Mouse (Mus musculus): ENCODE results near the gene Gm20388. TPM values are rescaled to one million over a fixed set of nuclear protein-coding genes. Genes with fewer than 3 reads are reported as not detected.

The Gm20388 gene
- total RNA-seq, 2 experiments from 2014 or later, result 10.7 TPM; not detected in 1

DNA sequence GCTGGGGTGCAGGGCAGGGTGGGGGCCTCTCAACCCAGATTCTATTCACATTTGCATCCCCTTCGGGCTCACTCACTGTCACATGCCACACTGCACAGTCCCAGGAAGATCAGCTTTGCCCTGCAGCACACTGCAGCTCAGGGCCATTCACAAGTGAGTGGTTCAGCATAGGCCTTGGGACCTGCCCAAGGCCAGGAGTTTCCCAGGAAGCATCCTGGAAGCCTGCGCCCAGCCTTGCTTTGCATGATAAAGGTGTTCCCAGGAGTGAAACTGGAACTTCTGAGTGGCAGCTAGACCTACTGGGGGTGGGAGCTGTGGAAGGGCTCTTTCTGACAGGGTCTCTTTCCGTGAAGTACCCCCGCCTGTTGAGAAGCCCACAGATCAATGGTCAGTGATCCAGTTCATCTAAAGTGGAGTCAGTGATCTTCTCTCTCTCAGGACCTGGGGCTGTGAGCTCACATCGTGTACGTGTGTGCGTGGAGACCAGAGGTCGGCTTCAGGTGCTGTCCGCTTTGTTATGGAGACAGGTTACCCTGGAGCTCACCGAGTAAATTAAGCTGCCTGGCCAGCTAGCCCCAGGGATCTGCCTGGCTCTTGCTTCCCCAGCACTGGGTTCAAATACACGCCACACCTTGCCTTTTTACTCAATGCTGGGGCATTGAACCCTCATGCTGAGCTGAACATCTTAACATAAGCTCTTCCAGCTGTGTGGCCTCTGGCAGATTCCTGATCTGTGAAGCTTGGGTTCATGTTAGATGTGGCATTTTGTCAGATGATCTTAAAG, 2318.3 kb downstream of the Gm20388 start:
- no peak for DNase-seq (ENCODE audit: low spot score in 2 of 2)

- DNase-seq (ENCODE audit: low spot score in 2 of 2), result no peak
These were observed 2319.4 kb downstream of the Gm20388 start for GRCm38 (mm10) chr8:122229819-122230711.

DNA sequence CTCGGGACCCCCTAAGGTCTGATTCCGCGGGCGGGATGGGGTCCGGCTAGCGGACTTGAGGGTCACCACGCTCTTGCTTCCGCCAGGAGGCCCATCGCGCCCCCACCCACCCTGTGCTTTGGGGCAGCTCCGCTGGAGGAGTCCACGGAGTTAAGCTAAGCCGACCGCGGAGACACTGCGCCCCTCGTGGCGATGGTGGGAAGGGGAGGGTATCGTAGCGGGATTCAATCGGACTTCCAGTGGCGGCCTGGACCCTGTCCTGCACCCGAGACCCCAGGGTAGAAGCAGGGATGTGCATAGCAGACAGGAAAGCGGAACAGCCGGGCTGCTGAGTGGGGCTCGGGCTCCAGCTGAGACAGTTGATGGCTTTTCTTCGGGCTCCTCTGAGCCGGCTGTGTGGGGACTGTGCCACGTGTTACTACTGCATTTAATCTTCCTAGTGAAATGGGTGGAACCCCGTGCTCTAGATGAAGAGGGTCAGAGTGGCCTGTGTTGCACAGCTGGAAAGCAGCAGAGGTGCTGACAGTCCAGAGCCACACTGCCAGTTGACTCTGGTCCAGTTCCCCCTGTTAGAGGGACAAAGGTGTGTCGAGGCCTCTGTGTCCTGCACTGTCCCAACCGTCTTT, 2320.2 kb downstream of the Gm20388 start:
- peak; percentile 61 to 79 for DNase-seq (ENCODE audit: low spot score in 2 of 2)

DNA sequence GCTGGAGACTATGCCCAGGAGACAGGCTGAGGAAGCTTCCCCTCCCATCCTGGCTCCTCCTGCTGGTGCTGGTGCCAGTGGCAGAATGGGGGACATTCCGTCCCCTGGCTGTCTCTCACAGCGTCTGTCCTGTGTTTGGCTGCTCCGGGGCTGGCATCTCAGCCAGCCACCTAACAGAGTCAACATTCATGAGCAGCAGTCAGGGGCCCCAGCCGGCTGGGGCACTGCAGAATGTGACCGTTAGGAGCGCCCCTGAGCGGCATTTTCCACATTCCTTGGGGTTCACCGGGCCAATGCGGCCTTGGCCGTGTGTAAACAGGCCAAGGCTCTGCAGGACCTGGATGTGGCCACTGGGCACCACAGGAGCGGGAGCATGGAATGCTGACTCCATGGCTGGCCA, 2323.4 kb downstream of the Gm20388 start:
- peak in 1 of 2 experiments; percentile 65 for DNase-seq (ENCODE audit: low spot score in 2 of 2)

DNA sequence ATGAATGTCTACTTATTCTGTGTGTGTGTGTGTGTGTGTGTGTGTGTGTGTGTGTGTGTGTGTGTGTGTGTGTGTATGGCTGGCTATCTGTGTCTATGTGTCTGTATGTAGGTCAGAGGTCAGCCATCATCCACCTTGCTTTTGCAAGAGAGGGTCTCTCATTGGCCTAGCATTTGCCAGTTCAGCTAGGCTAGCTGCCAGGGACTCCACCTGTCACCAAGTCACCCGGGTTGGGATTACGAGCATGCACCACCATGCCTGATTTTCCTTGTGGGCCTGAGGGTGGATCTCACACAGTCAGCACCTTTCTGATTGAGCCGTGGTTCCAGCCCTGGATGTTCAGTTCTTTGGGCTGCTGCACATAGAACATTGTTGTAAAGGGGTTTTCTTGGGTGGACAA, 2325.9 kb downstream of the Gm20388 start:
- DNase-seq (ENCODE audit: low spot score in 2 of 2), result no peak

DNA sequence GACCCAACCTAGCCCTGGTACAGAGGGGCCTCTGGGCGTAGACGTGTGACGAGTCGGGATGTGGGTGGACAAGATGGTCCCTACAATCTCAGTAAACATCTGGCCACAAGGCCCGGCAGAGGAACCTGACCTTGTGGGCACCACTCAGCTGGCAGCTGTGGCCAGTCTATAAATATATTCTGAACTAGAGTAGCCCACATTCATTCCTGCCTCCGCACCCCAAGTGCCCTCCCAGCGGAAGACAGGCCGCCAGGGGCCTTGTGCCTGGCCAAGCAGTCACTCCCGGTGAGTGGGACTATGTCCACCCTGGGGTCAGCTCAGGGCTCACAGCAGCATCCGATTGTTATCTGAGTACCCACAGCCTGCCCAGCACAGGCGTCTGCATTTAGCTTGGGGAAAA, 2327.6 kb downstream of the Gm20388 start:
- DNase-seq (ENCODE audit: low spot score in 2 of 2), result no peak

- no peak for DNase-seq (ENCODE audit: low spot score in 2 of 2)
These were observed 2328.1 kb downstream of the Gm20388 start for GRCm38 (mm10) chr8:122238731-122239130.

GRCm38 (mm10) chr8:122240241-122241026, 2329.8 kb downstream of the Gm20388 start:
- DNase-seq (ENCODE audit: low spot score in 2 of 2), result no peak

DNA sequence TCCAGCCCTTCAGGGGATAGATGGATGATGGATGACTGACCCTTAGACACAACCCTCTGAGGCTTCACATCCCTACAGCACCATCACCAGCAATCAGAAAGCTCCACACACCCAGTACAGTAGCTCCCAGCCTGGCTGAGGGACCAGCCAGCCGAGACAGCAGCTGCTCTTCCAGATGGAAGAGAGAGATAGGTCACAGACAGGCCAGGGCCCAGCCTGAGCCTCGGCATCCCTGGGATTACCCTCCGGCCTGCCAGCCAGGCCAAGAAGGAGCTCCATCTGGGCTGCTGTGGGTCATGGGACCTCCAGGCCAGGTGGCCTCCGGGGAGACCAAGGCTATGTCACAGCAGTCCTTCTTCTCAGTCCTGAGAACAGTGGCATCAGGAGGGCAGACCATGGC, 2332.7 kb downstream of the Gm20388 start:
- DNase-seq (ENCODE audit: low spot score in 2 of 2), result no peak

GRCm38 (mm10) chr8:122245161-122245560, 2334.5 kb downstream of the Gm20388 start:
- no peak for DNase-seq (ENCODE audit: low spot score in 2 of 2)

- no peak for DNase-seq (ENCODE audit: low spot score in 2 of 2)
These were observed 2335.9 kb downstream of the Gm20388 start for GRCm38 (mm10) chr8:122246257-122247211.

DNA sequence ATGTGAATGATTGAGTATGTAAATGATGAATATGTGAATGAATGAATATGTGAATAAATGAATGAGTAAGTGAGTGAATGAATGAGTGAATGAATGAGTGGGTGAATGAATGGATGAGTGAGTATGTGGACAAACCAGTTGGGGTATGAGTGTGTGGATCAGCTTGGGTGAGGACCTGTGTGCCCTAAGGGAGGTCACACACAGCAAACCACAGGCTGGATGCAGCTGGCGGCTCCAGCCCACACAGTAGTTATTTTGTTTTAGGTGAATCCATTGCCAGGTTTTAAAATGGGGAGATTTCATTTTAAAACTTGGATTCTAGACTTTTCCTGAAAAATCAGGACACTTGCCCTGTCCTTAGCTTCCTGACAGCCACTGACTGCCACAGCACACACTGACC, 2341.1 kb downstream of the Gm20388 start:
- DNase-seq (ENCODE audit: low spot score in 2 of 2), result no peak

- DNase-seq (ENCODE audit: low spot score in 2 of 2), result no peak
These were observed 2341.7 kb downstream of the Gm20388 start for GRCm38 (mm10) chr8:122252366-122252765.

- peak in 1 of 2 experiments; percentile 83 for DNase-seq (ENCODE audit: low spot score in 2 of 2)
These were observed 2348.7 kb downstream of the Gm20388 start for GRCm38 (mm10) chr8:122259351-122259750.

DNA sequence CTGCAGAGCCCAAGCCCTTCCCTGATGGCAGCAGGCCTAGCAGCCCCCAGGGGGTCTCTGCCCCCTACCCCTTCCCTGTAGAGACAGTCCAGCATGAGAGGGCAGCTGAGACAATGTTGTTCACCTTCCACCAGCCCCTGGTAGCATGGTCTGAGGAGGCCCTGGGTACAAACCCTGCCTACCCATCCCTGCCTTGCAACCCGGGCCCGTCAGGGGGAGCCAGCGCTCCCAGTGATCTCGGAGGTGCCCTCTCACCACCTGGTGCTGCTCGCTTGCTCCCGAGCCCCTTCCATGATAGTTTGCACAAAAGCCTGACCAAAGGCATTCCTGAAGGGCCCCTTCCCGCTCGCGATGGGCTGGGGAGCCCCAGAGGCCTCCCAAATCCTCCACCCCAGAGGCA, 2350.1 kb downstream of the Gm20388 start:
- no peak for DNase-seq (ENCODE audit: low spot score in 2 of 2)

DNA sequence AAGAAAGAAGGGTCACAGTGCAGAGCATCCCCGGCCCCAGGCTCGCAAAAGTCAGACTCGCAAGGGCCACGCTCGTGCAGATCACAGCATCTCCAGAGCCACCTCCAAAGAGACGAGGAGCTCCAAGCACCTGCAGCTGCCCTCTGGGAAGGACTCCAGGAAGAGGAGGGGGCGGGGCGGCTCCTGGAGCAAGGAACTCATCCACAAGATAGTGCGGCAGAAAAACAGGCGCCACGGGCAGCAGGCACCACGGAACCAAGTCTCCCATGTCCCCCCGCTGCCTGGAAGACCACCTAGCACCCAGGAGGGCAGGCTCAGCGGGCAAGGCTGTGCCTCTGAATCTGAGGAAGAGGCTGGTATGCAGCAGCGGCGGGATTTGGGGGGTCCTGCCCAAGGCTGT, 2352.2 kb downstream of the Gm20388 start:
- no peak for DNase-seq (ENCODE audit: low spot score in 2 of 2)

DNA sequence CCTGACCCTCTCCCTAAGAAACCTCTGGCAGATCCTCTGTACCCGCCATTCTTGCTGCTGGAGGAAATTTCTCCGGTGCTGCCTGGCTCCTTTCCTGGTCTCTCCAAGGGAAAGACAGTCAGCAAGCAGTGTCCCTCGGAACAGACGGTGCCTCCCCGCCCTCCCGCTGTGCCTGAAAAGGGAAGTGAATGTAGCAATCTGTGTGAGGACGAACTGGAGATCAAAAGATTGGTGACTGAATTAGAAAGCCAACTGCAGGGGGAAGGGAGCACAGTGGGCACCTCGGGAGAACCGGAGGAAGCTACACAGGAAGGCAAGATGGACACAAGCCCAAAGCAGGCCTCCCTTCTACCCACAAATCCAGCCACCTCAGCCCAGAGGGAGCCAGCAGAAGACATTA, 2353.6 kb downstream of the Gm20388 start:
- DNase-seq (ENCODE audit: low spot score in 2 of 2), result peak; percentile 27 to 56

DNA sequence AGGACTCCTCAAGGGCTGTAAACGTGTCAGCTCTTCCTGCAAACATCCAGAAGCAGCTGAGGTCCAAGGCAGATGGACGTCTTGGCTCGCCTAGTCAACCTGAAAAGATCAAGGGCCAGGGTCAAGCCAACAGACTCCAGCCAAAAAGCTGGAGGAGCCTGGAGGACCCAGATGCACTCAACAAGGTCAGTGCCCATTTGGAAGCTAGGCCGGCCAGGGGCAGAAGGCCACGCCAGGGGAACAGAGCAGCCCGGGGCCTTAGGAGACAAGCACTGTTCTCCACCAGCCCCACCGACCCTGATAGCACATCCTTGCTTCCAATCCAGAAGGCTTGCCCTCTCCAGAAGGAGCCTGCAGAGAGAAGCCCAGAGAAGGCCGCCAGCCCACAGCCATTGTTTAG, 2354.9 kb downstream of the Gm20388 start:
- DNase-seq (ENCODE audit: low spot score in 2 of 2), result no peak

DNA sequence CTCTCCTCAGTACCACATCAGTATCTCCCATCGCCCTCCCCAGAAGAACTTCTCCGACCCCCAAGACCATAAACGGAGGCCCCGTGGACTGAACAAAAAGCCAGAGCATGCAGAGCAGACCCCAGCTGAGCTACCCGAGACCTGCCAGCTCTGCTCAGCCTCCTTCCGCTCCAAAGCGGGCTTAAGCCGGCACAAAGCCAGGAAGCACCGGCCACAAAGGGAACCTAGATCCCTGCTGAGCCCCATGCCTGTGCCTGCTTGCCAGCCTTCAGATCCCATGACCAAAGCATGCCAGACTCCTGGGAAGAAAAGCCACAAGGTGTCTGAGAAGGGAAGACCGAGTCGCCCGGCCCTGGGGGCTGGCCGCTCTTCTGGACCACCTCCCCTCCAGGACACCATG, 2356.2 kb downstream of the Gm20388 start:
- DNase-seq (ENCODE audit: low spot score in 2 of 2), result no peak

GRCm38 (mm10) chr8:122268861-122269260, 2358.2 kb downstream of the Gm20388 start:
- DNase-seq (ENCODE audit: low spot score in 2 of 2), result no peak

Data from layer of hippocampus, adult 18-20 months (tissue).